Mouse (Mus musculus): ENCODE measurements at regions not wholly inside any gene's neighbourhood (a gene's known extent, or its start where the extent isn't known, plus 50 kb on each side); places are given as distances from the start of the nearest gene placed in this dataset.

- 55% methylated on average over 3 of the region's 3 CpGs for WGBS
Measured at GRCm38 (mm10) chr10:122614720-122615119, 63.8 kb upstream of the Ppm1h start.

GRCm38 (mm10) chr10:122615658-122616057 lies 62.9 kb upstream of the Ppm1h start:
- H3K9me3 ChIP-seq = no peaks in the 10 kb centered on the region
- 94% methylated on average over 12 of the region's 12 CpGs for WGBS
- H3K4me1 ChIP-seq = no peaks in the 10 kb centered on the region
- no peaks in the 10 kb centered on the region for H3K27me3 ChIP-seq
- no peak overlapping the region for H3K4me3 ChIP-seq
- H3K9ac ChIP-seq (replicated peaks) = no peak overlapping the region
- H3K4me2 ChIP-seq (replicated peaks) = no peak overlapping the region
- no peak for ATAC-seq (replicated peaks)
- no peak overlapping the region for H3K27ac ChIP-seq (replicated peaks)
- no peaks in the 10 kb centered on the region for H3K36me3 ChIP-seq

More at GRCm38 (mm10) chr10:122614720-122615119, 63.8 kb upstream of the Ppm1h start:
- Histone ChIP-seq H3K4me3 (no peak overlapping the region), H3K9ac (replicated peaks) (no peak overlapping the region), H3K4me1 (no peaks in the 10 kb centered on the region), H3K27ac (replicated peaks) (no peak overlapping the region), H3K36me3 (no peaks in the 10 kb centered on the region), H3K4me2 (replicated peaks) (no peak overlapping the region), H3K27me3 (no peaks in the 10 kb centered on the region), H3K9me3 (no peaks in the 10 kb centered on the region)
- no peak for ATAC-seq (replicated peaks)

- ATAC-seq (replicated peaks) = no peak
- H3K27ac ChIP-seq (replicated peaks) = no peak overlapping the region
- no peaks in the 10 kb centered on the region for H3K9me3 ChIP-seq
- no peak overlapping the region for H3K9ac ChIP-seq (replicated peaks)
- H3K4me2 ChIP-seq (replicated peaks) = no peak overlapping the region
- H3K27me3 ChIP-seq = no peaks in the 10 kb centered on the region
- H3K4me1 ChIP-seq = no peaks in the 10 kb centered on the region
- H3K36me3 ChIP-seq = no peaks in the 10 kb centered on the region
- 62% methylated on average over 6 of the region's 6 CpGs for WGBS
- no peak overlapping the region for H3K4me3 ChIP-seq
Measured at GRCm38 (mm10) chr10:122616385-122616784, 62.2 kb upstream of the Ppm1h start.

- H3K4me2 ChIP-seq (replicated peaks) = no peak overlapping the region
- ATAC-seq (replicated peaks) = no peak
- no peak overlapping the region for H3K27ac ChIP-seq (replicated peaks)
- no peak overlapping the region for H3K4me3 ChIP-seq
- WGBS = 11% methylated on average over 3 of the region's 3 CpGs
- no peaks in the 10 kb centered on the region for H3K4me1 ChIP-seq
- H3K9ac ChIP-seq (replicated peaks) = no peak overlapping the region
- no peaks in the 10 kb centered on the region for H3K36me3 ChIP-seq
- H3K9me3 ChIP-seq = no peaks in the 10 kb centered on the region
- H3K27me3 ChIP-seq = no peaks in the 10 kb centered on the region
Measured at GRCm38 (mm10) chr10:122618854-122619253, 59.7 kb upstream of the Ppm1h start.

GRCm38 (mm10) chr10:122619406-122620116 lies 59.0 kb upstream of the Ppm1h start:
- Histone ChIP-seq H3K4me1 (no peaks in the 10 kb centered on the region), H3K4me2 (replicated peaks) (no peak overlapping the region), H3K9me3 (no peaks in the 10 kb centered on the region), H3K9ac (replicated peaks) (no peak overlapping the region), H3K4me3 (no peak overlapping the region), H3K27ac (replicated peaks) (no peak overlapping the region), H3K27me3 (no peaks in the 10 kb centered on the region), H3K36me3 (no peaks in the 10 kb centered on the region)
- no peak for ATAC-seq (replicated peaks)
- WGBS = 39% methylated on average over 16 of the region's 16 CpGs
